Comparison of ENCODE assay signal across 23 mouse cellular contexts in genomic region chr6:22361941-22362340, GRCm38 (mm10). TPM values are rescaled to one million over a fixed set of nuclear protein-coding genes. Genes with fewer than 3 reads are reported as not detected.
DNase-seq lines count a peak whose midpoint lies in the region; ATAC-seq lines count a peak whose summit lies in the region.
"Had no signal": no experiment of that assay in that cellular context is flagged by ENCODE, and none has a peak within 500 bp of the region (broad histone marks: within the 10 kb centered on the region; RNA-seq: fewer than 3 reads in every experiment).

No protein-coding gene starts in this region.

- no peaks in the 10 kb centered on the region for H3K36me3 ChIP-seq in embryonic facial prominence, embryonic 11.5 days (replicated peaks; ENCODE audit: control insufficient read depth, insufficient read depth, low read depth, low read length)
- no peaks in the 10 kb centered on the region for H3K36me3 ChIP-seq in embryonic facial prominence, embryonic 10.5 days (replicated peaks)
- H3K36me3 ChIP-seq in limb, embryonic 12.5 days = no peaks in the 10 kb centered on the region
- no peaks in the 10 kb centered on the region for H3K36me3 ChIP-seq in limb, embryonic 10.5 days
- H3K36me3 ChIP-seq in embryonic facial prominence, embryonic 14.5 days (ENCODE audit: control insufficient read depth, insufficient read depth, low read length) = no peaks in the 10 kb centered on the region
- no peaks in the 10 kb centered on the region for H3K36me3 ChIP-seq in heart, embryonic 10.5 days
- H3K36me3 ChIP-seq: heart, embryonic 13.5 days; hindbrain, embryonic 15.5 days; midbrain, embryonic 12.5 days; neural tube, embryonic 13.5 days had no signal

- H3K4me2 ChIP-seq in embryonic facial prominence, embryonic 11.5 days (ENCODE audit: low read depth, low read length) = no peak overlapping the region
- H3K4me2 ChIP-seq in limb, embryonic 12.5 days = no peak overlapping the region
- no peak overlapping the region for H3K4me2 ChIP-seq in embryonic facial prominence, embryonic 14.5 days (ENCODE audit: low read depth, low read length)
- H3K4me2 ChIP-seq: heart, embryonic 13.5 days; hindbrain, embryonic 15.5 days; midbrain, embryonic 12.5 days; neural tube, embryonic 13.5 days had no signal

- H3K27ac ChIP-seq in embryonic facial prominence, embryonic 11.5 days (replicated peaks; ENCODE audit: low read depth, low read length) = no peak overlapping the region
- no peak overlapping the region for H3K27ac ChIP-seq in embryonic facial prominence, embryonic 10.5 days (replicated peaks)
- H3K27ac ChIP-seq in limb, embryonic 12.5 days = 0 out of 2 replicates have a peak overlapping the region, but pooled peaks have one; percentile 35
- no peak overlapping the region for H3K27ac ChIP-seq in limb, embryonic 10.5 days
- no peak overlapping the region for H3K27ac ChIP-seq in embryonic facial prominence, embryonic 14.5 days (replicated peaks; ENCODE audit: low read depth, low read length)
- no peak overlapping the region for H3K27ac ChIP-seq in heart, embryonic 10.5 days
- H3K27ac ChIP-seq: heart, embryonic 13.5 days; hindbrain, embryonic 15.5 days; left cerebral cortex, adult 2 months; liver, embryonic 14.5 days; midbrain, embryonic 12.5 days; neural tube, embryonic 13.5 days had no signal

- no peak overlapping the region for H3K4me3 ChIP-seq in embryonic facial prominence, embryonic 11.5 days (ENCODE audit: low read depth, low read length)
- no peak overlapping the region for H3K4me3 ChIP-seq in embryonic facial prominence, embryonic 10.5 days
- H3K4me3 ChIP-seq in limb, embryonic 12.5 days (replicated peaks) = no peak overlapping the region
- no peak overlapping the region for H3K4me3 ChIP-seq in limb, embryonic 10.5 days
- no peak overlapping the region for H3K4me3 ChIP-seq in embryonic facial prominence, embryonic 14.5 days (ENCODE audit: low read depth, low read length)
- H3K4me3 ChIP-seq in heart, embryonic 10.5 days = no peak overlapping the region
- H3K4me3 ChIP-seq: heart, embryonic 13.5 days; hindbrain, embryonic 15.5 days; left cerebral cortex, adult 2 months; midbrain, embryonic 12.5 days; neural tube, embryonic 13.5 days had no signal

- no peaks in the 10 kb centered on the region for H3K4me1 ChIP-seq in embryonic facial prominence, embryonic 11.5 days (ENCODE audit: control insufficient read depth, insufficient read depth, low read length)
- peaks cover 10% of the 10 kb centered on the region for H3K4me1 ChIP-seq in embryonic facial prominence, embryonic 10.5 days
- peaks cover 6% of the 10 kb centered on the region; the same call in 1 of the 2 replicates for H3K4me1 ChIP-seq in limb, embryonic 12.5 days (replicated peaks)
- H3K4me1 ChIP-seq in limb, embryonic 10.5 days = no peaks in the 10 kb centered on the region
- 0 out of 2 replicates have a peak, but pooled peaks cover 3% of the 10 kb centered on the region for H3K4me1 ChIP-seq in embryonic facial prominence, embryonic 14.5 days (ENCODE audit: control insufficient read depth, insufficient read depth, low read length)
- peaks cover 4% of the 10 kb centered on the region; the same call in 1 of the 2 replicates for H3K4me1 ChIP-seq in heart, embryonic 10.5 days
- H3K4me1 ChIP-seq: heart, embryonic 13.5 days; hindbrain, embryonic 15.5 days; midbrain, embryonic 12.5 days; neural tube, embryonic 13.5 days had no signal

- no peak overlapping the region for H3K9ac ChIP-seq in embryonic facial prominence, embryonic 11.5 days (replicated peaks; ENCODE audit: low read length)
- H3K9ac ChIP-seq in limb, embryonic 12.5 days (replicated peaks) = no peak overlapping the region
- no peak overlapping the region for H3K9ac ChIP-seq in embryonic facial prominence, embryonic 14.5 days (ENCODE audit: low read depth, low read length)
- H3K9ac ChIP-seq: heart, embryonic 13.5 days; hindbrain, embryonic 15.5 days; liver, embryonic 14.5 days; midbrain, embryonic 12.5 days; neural tube, embryonic 13.5 days had no signal

- H3K9me3 ChIP-seq in embryonic facial prominence, embryonic 11.5 days (replicated peaks; ENCODE audit: control insufficient read depth, low read length) = no peaks in the 10 kb centered on the region
- H3K9me3 ChIP-seq in embryonic facial prominence, embryonic 10.5 days = peaks cover 3% of the 10 kb centered on the region; the same call in 1 of the 2 replicates
- H3K9me3 ChIP-seq in limb, embryonic 12.5 days = no peaks in the 10 kb centered on the region
- H3K9me3 ChIP-seq in limb, embryonic 10.5 days (replicated peaks) = no peaks in the 10 kb centered on the region
- H3K9me3 ChIP-seq in embryonic facial prominence, embryonic 14.5 days (ENCODE audit: control insufficient read depth, low read length) = no peaks in the 10 kb centered on the region; the same call in 1 of the 2 replicates
- H3K9me3 ChIP-seq in heart, embryonic 10.5 days = no peaks in the 10 kb centered on the region
- H3K9me3 ChIP-seq: hindbrain, embryonic 15.5 days; midbrain, embryonic 12.5 days; neural tube, embryonic 13.5 days had no signal

- WGBS in embryonic facial prominence, embryonic 11.5 days = 39% methylated on average over 3 of the region's 3 CpGs
- WGBS in embryonic facial prominence, embryonic 10.5 days = 60% methylated on average over 3 of the region's 3 CpGs
- 50% methylated on average over 3 of the region's 3 CpGs for WGBS in limb, embryonic 12.5 days
- WGBS in limb, embryonic 10.5 days = 89% methylated on average over 3 of the region's 3 CpGs
- 26% methylated on average over 3 of the region's 3 CpGs for WGBS in embryonic facial prominence, embryonic 14.5 days
- WGBS in heart, embryonic 10.5 days = 69% methylated on average over 3 of the region's 3 CpGs

- peak; percentile 54 for DNase-seq in embryonic facial prominence, embryonic 11.5 days (ENCODE audit: low spot score)
- no peak for DNase-seq in embryonic facial prominence, embryonic 10.5 days (ENCODE audit: low spot score)
- no peak for DNase-seq in limb, embryonic 10.5 days (ENCODE audit: low spot score)
- DNase-seq in embryonic facial prominence, embryonic 14.5 days (ENCODE audit: low spot score) = peak; percentile 75
- DNase-seq in lung, postnatal 36 days = peak; percentile 46
- DNase-seq in natural killer cell, adult 2 months (ENCODE audit: low spot score in 2 of 2) = no peak
- no peak for DNase-seq in heart, embryonic 10.5 days (ENCODE audit: low spot score)
- DNase-seq: adrenal gland, postnatal 10 days; cerebellum, adult 9-10 months; gastrocnemius, postnatal 10 days; heart, postnatal 36 days; kidney, adult 11 months; layer of hippocampus, adult 9-11 months; left cerebral cortex, postnatal 4 days; right cerebral cortex, adult 18-20 months; thymus, adult 18-20 months had no signal

- H3K27me3 ChIP-seq in embryonic facial prominence, embryonic 11.5 days (ENCODE audit: control insufficient read depth, insufficient read depth, low read length) = no peaks in the 10 kb centered on the region
- H3K27me3 ChIP-seq in embryonic facial prominence, embryonic 10.5 days (replicated peaks; ENCODE audit: low read depth, poor library complexity, severe bottlenecking) = no peaks in the 10 kb centered on the region
- no peaks in the 10 kb centered on the region for H3K27me3 ChIP-seq in limb, embryonic 12.5 days
- H3K27me3 ChIP-seq in limb, embryonic 10.5 days (ENCODE audit: low read depth, poor library complexity, severe bottlenecking) = no peaks in the 10 kb centered on the region
- no peaks in the 10 kb centered on the region for H3K27me3 ChIP-seq in embryonic facial prominence, embryonic 14.5 days (replicated peaks; ENCODE audit: control insufficient read depth, insufficient read depth, low read length)
- no peaks in the 10 kb centered on the region for H3K27me3 ChIP-seq in heart, embryonic 10.5 days (ENCODE audit: insufficient read depth, poor library complexity, severe bottlenecking)
- H3K27me3 ChIP-seq: heart, embryonic 13.5 days; hindbrain, embryonic 15.5 days; midbrain, embryonic 12.5 days; neural tube, embryonic 13.5 days had no signal

- no peak; the same call in 1 of the 2 replicates for ATAC-seq in embryonic facial prominence, embryonic 11.5 days (replicated peaks; ENCODE audit: insufficient number of reproducible peaks, low FRiP score, low TSS enrichment, low read depth)
- ATAC-seq in limb, embryonic 12.5 days (ENCODE audit: insufficient number of reproducible peaks, insufficient read depth, low FRiP score, low TSS enrichment, low read depth) = no peak
- peak; percentile 81 for ATAC-seq in embryonic facial prominence, embryonic 14.5 days (ENCODE audit: low read depth)

RNA-seq across cellular contexts. Expression of gene Fam3c, which starts 5.9 kb away (rescaled TPM):
- polyA plus RNA-seq in embryonic facial prominence, embryonic 11.5 days (2014; fragmentation: Nextera tagmentation; extraction: Ambion mirVana) = 43.1 and 47.0 TPM in 2 replicates
- polyA plus RNA-seq in embryonic facial prominence, embryonic 10.5 days (2016; fragmentation: Nextera tagmentation; extraction: Ambion mirVana) = 36.6 and 37.2 TPM in 2 replicates
- polyA plus RNA-seq in limb, embryonic 12.5 days (2016; fragmentation: Nextera tagmentation; extraction: Ambion mirVana) = 41.8 and 42.0 TPM in 2 replicates
- 27.4 and 28.8 TPM in 2 replicates for polyA plus RNA-seq in limb, embryonic 10.5 days (2016; fragmentation: Nextera tagmentation; extraction: Ambion mirVana)
- 64.9 and 70.4 TPM in 2 replicates for polyA plus RNA-seq in embryonic facial prominence, embryonic 14.5 days (2014; fragmentation: Nextera tagmentation; extraction: Ambion mirVana)
- polyA plus RNA-seq in heart, embryonic 10.5 days (2016; fragmentation: Nextera tagmentation; extraction: Ambion mirVana) = 34.3 and 48.2 TPM in 2 replicates

Comparison
In these comparisons a context has a peak if more than half of its experiments do, and no peak if none do; other contexts are left out.
1. DNase-seq: peak in embryonic facial prominence, embryonic 11.5 days (single experiment), embryonic facial prominence, embryonic 14.5 days (single experiment) and lung, postnatal 36 days (single experiment); none in embryonic facial prominence, embryonic 10.5 days (single experiment), limb, embryonic 10.5 days (single experiment), natural killer cell, adult 2 months (0 of 2) and heart, embryonic 10.5 days (single experiment).